Mouse (Mus musculus) lung, postnatal 10 days (tissue): ENCODE results near the gene Tdrd6.

ENCODE experiments used
- DNase-seq: peaks from one replicate; pipeline ENCODE4 v3.0.0; 2021

Tdrd6 gene

GRCm38 (mm10) chr17:43611586-43611985 is 18.5 kb downstream of the Tdrd6 start:
- DNase-seq, result peak; percentile 51

DNA sequence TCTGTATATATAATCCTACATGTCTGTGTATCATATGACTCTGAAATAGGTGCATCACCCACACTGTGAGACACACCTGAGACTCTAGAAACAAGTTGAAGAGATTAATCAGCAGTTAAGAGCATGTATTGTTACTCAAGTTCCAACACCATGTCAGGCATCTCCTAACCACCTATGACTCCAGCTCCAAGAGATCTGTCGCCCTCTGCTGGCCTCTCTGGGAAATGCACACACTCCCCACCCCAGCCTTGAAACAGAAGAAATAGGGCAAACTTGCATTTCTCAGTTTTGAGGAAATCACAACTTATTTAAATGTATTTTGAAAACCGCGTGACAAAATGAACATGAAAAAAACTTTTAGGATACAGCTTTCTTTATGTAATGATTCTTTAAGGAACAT is 23.4 kb downstream of the Tdrd6 start:
- DNase-seq, result peak; percentile 79

- DNase-seq, result no peak
These were observed 31.4 kb downstream of the Tdrd6 start for GRCm38 (mm10) chr17:43598706-43599105.

DNA sequence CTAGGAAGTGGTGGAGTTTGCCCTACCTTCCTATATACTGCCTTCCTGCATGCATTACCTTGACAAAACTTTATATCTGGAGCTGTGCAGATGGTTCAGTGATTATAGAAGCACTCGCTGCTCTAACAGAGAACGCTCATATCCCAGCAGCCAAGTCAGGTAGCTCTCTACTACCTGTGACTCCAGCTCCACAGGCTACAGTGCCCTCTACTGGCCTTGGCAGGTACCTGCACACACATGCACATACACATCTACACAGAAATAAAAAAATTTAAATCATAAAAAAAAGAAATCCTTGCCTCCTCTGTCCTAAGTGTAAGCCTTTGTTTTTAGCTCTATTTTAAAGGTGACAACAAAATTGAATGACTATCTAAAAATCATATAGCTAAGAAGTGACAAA is 32.4 kb downstream of the Tdrd6 start:
- DNase-seq, result no peak

DNA sequence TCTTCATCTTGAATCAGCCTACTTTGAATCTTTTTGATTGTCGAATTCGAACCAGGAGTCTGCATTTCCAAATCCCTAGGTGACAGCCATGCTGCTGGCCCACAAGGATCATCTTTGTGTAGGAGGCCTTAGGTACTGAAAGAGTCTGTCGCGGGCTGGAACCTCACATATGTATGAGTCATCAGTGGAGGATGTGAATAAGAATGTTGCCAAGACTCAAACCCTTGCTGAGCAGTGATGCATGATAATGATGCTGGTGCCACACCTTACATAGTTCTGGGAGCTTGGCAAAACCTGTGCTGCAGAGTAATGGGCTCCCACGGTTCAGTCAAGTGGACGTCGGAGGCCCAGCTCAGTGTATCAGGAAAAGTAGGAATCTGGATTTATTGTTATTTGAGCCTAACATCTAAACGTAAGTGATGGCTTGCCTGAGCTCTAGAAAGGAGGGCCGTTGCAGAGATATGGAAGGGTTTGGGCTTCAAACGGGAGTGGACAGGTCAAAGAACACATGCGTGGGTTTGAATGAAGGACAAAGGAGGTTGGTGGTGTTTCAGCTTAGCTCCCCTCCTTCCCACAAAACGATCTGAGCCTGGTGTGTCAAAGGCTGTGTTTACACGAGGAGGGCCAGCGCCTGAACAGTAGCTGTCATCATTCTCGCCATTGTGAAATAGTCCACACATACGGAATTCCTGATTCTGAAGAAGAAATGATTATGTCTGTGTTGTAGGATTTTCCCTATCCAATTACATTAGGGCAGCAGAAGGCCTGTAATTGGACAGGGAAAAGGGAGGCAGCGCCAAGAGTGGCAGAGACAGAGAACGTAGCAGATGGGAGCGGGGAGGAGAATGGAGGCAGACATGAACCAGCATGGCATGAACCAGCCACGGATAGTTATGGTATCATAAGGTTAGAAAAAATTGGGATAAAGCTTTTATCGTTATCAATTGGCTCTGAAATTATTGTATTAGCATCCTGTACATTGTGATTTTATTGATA is 37.5 kb downstream of the Tdrd6 start:
- no peak for DNase-seq

GRCm38 (mm10) chr17:43590531-43590930 is 39.6 kb downstream of the Tdrd6 start:
- no peak for DNase-seq

- no peak for DNase-seq
These were observed 40.3 kb downstream of the Tdrd6 start for GRCm38 (mm10) chr17:43589750-43590149.

DNA sequence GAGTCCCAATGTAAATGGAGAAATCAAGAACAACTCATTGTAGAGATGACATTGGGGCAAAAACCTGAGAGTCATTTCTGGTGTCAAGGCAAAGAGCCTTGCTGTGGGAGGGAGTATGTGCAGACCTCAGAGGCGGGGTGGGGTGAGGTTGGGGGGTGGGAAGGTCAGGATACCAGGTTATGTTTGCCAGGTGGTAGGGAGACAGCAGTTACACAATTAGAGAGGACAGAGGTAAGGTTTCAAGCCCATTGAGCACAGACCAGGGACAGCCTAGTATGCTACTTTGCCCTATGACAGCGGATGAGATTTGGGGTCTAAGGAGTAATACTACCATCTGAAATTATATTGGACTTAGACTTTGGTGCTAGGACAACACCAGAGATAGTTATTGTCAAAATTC is 42.8 kb downstream of the Tdrd6 start:
- DNase-seq, result no peak

- no peak for DNase-seq
These were observed 45.3 kb downstream of the Tdrd6 start for GRCm38 (mm10) chr17:43584771-43585170.

DNA sequence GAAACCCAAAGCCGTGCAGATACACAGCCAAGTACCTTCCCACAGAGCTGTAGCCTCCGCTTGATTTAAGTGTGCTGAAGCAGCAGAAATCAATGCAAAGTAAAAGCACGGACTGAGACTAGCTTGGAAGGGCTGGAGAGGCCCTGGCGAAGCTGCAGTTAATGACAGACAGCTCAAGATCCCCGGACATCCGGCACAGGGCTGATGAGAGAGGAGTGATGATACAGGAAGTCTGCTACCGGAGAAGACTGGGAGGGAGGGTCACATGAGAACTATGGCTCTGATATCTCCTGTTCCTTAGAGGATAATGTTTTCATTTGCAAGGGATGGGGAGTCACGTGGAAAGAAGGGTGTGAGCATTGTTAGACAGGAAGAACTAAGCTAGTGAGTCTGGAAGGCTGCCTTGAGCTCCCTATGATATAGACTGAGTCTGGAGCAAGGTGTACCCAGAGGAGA is 49.1 kb downstream of the Tdrd6 start:
- peak; percentile 30 for DNase-seq

DNA sequence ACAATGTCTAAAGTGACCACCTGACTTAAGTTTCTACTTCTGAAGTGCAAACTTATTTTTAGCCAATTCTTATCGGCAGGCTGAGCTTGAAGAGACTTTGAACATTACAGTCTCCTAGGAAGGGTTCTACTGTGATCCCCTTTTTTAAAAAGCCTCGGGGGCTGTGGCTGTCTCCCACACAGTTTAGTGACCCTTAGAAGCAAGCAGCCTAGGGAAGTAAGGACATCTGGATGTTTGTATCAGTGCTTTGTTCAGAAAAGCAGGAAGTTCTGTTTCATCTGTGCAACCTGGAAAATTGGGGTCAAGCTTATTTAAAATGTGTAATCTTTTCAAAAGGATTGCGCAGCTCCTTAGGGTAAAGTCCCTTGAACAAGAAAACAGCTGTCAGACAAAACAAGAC is 49.6 kb downstream of the Tdrd6 start:
- no peak for DNase-seq

DNA sequence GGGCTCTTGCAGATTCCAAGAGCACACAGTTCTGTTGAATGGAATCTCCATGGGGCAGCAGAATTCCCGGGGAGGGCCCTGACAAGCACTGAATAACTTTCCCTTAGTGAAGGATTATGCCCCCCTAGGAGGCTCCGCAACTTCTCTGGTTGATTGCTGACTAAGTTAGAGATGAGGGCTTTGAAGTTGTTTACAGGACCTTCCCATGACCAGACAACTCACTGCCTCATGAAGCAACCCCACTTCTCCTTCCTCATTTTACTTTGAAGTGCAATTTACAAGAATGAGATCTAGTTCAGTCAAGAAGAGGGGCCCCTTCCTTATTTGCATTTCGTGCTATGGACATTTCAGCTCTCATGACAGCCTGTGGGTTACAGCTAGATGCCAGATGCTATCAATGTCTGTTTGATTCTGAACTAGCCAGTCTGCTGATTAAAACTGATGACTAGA is 56.5 kb downstream of the Tdrd6 start:
- DNase-seq, result no peak

DNA sequence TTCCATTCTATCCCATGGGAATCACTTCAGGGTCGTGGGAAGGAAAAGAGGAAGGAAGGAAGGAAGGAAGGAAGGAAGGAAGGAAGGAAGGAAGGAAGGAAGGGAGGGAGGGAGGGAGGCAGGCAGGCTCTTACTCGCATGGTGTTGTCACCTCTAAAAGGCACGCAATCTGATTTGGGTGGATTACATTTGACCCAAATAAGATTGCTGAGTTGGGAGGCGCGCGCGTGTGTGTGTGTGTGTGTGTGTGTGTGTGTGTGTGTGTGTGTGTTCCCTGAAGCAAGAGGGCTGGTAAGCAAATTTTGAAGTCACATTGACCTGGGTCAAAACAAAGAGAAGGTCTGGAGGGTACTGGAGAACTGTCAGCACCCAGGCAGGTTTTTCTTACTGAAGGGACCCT is 60.8 kb downstream of the Tdrd6 start:
- no peak for DNase-seq

GRCm38 (mm10) chr17:43567992-43568888 is 61.9 kb downstream of the Tdrd6 start, which contains the start of gene Pla2g7:
Pla2g7 (plus strand) TSS chr17:43568098.
- DNase-seq, result peak; percentile 54

GRCm38 (mm10) chr17:43567593-43567991 is 62.5 kb downstream of the Tdrd6 start:
- no peak for DNase-seq
